Mouse (Mus musculus) common myeloid progenitor, adult 5-6 weeks (primary cell): ENCODE measurements at regions not wholly inside any gene's neighbourhood (a gene's known extent, or its start where the extent isn't known, plus 50 kb on each side); places are given as distances from the start of the nearest gene placed in this dataset.
A peak's percentile ranks its signal among the peaks of the same experiment; 100 is the strongest.

Experiments
- ATAC-seq: replicated peaks from 2 replicates; pipeline ENCODE4 v1.8.0; 2016; ENCODE audit warnings: low read depth, mild to moderate bottlenecking, moderate TSS enrichment, inconsistent platforms; ENCODE audit not compliant: poor library complexity, severe bottlenecking

DNA sequence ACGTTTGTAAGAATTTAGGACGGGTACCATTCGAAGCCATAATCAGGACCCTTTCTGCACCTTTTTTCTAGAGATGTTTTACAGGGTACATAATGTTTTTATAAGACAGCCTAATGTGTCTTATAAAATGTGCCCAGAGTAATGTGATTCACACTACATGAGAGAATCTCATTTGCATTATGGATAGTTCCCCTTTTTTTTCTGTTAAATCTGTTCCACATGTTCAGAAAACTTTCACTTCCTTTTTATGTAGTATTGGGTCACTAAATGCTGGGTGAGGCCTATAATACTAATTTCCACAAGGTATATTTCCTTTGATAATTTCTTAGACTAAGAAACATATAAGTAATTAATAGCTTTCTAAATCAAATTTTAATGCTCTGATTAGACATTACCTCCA lies 822.7 kb downstream of the Dnah5 start:
- peak; percentile 95 for ATAC-seq

GRCm38 (mm10) chr15:29038903-29039302 lies 835.4 kb downstream of the Dnah5 start:
- no peak for ATAC-seq

- ATAC-seq = peak; percentile 39; the same call in 1 of the 2 replicates
Measured at GRCm38 (mm10) chr15:29051166-29051565, 847.6 kb downstream of the Dnah5 start.

DNA sequence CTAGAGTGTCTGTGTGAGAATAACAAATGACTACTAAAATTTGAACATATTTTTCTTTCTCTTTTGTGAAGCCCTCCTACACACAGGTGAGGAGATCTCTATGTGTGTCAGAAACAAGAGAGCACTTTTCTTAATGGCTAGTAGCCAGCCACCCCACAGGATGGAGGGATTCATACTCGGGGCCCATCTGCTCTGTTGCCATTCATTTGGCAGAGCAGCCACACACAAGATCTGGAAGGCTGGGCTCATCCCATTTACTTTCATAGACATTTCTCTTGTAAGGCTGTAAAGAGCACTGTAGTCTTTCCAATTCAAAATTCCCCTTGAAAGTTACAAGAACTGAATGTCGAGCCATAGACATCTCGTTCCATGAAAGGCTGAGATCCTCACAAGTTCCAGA lies 848.2 kb downstream of the Dnah5 start:
- no peak for ATAC-seq

GRCm38 (mm10) chr15:29061016-29061415 lies 857.5 kb downstream of the Dnah5 start:
- ATAC-seq = no peak

GRCm38 (mm10) chr15:29069066-29069465 lies 865.5 kb downstream of the Dnah5 start:
- ATAC-seq = no peak

GRCm38 (mm10) chr15:29077748-29078147 lies 874.2 kb downstream of the Dnah5 start:
- ATAC-seq = no peak

DNA sequence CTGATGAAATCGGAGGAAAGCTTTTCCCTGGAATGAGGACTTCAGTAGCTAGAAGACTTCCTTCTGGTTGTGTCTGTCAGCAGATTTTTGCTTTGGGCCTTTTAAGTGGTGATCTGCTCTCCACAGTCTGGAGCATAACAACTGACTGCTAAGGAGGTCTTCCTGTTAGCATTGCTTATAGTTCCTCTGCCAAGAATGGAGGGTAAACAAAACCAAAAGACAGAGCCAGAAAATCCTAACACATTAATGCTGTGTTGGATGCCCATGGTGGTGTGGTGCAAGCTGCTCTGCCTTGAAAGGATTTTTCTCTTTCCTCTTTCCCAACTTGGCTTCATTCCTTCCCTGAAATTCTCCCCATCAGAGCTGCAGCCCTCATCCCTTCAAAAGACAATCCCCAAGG lies 901.0 kb downstream of the Dnah5 start:
- ATAC-seq = no peak

DNA sequence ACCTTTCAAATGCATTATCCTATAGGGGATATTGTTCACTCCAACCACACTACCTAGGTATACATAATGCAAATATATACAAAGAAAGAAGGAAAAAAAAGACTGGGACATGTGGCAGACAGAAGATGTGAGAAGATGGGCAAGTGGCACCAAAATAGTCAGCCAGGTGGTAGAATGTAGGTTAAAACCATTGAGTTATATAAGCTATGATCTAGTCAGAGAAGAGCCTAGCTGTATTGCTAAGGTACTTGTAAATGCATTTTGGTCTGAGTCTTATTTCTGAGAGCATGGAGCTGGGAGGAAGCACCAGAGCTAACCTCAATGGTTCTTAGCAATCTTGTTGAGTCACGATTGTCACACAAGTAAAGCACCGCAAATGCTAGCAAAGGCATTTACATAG lies 943.1 kb downstream of the Dnah5 start:
- no peak for ATAC-seq
